Mouse (Mus musculus) midbrain, postnatal 0 days (tissue): ENCODE measurements around the gene Itga7. TPM values are rescaled to one million over a fixed set of nuclear protein-coding genes. Genes with fewer than 3 reads are reported as not detected.

Experiments
- ATAC-seq: fragments of 200-750 bp; cut with Nextera tagmentation; 2 replicates; pipeline ENCODE4 v1.8.0; 2017; ENCODE audit warnings: moderate number of reproducible peaks, mild to moderate bottlenecking, moderate TSS enrichment, moderate library complexity; ENCODE audit not compliant: low FRiP score
- DNase-seq: peaks from one replicate; pipeline ENCODE4 v3.0.0-alpha.2; 2015; ENCODE audit warnings: low spot score
- H3K27ac ChIP-seq: fragments of 300-500 bp; sonication (generic); 2 replicates; pipeline ENCODE4 v1.5.1; 2014; ENCODE audit warnings: low read depth, mild to moderate bottlenecking, low read length, mixed read lengths
- H3K27me3 ChIP-seq: fragments of 300-500 bp; sonication (generic); 2 replicates; pipeline ENCODE4 v1.6.1; 2014; ENCODE audit warnings: low read length, control low read depth, mixed read lengths; ENCODE audit not compliant: insufficient read depth
- H3K36me3 ChIP-seq: fragments of 300-500 bp; sonication (generic); 2 replicates; pipeline ENCODE4 v1.6.1; 2014; ENCODE audit warnings: low read length, control low read depth, mixed read lengths; ENCODE audit not compliant: insufficient read depth
- H3K4me1 ChIP-seq: fragments of 300-500 bp; sonication (generic); 2 replicates; pipeline ENCODE4 v1.6.1; 2014; ENCODE audit warnings: mild to moderate bottlenecking, control low read depth, antibody characterized with exemption, low read length, mixed read lengths; ENCODE audit not compliant: insufficient read depth
- H3K4me2 ChIP-seq: fragments of 300-500 bp; sonication (generic); 2 replicates; pipeline ENCODE4 v1.6.1; 2014; ENCODE audit warnings: low read depth, mild to moderate bottlenecking, low read length, mixed read lengths; ENCODE audit not compliant: poor library complexity, severe bottlenecking
- H3K4me3 ChIP-seq: fragments of 300-500 bp; sonication (generic); 2 replicates; pipeline ENCODE4 v1.5.1; 2014; ENCODE audit warnings: low read depth, mild to moderate bottlenecking, low read length, moderate library complexity
- H3K9ac ChIP-seq: fragments of 300-500 bp; sonication (generic); replicated peaks from 2 replicates; pipeline ENCODE4 v1.6.1; 2014; ENCODE audit warnings: mild to moderate bottlenecking, low read length, moderate library complexity, mixed read lengths; ENCODE audit not compliant: poor library complexity, severe bottlenecking
- H3K9me3 ChIP-seq: fragments of 300-500 bp; sonication (generic); 2 replicates; pipeline ENCODE4 v1.6.1; 2016; ENCODE audit warnings: low read length, control low read depth
- CTCF ChIP-seq: IDR thresholded peaks from 2 replicates; pipeline ENCODE4 v1.5.1; 2016; ENCODE audit warnings: antibody characterized with exemption, mild to moderate bottlenecking
- WGBS: fragments of 180-500 bp; shearing (Covaris S2); extraction: QIAGEN DNeasy Blood & Tissue Kit; methylation state at CpG from one replicate; pipeline ENCODE4 v1.1.7; 2014; 5-methylcytosine and 5-hydroxymethylcytosine counted together
- polyA plus RNA-seq: library from polyadenylated mRNA; unstranded; fragments of >200 nt; fragmentation: Nextera tagmentation; extraction: Ambion mirVana; gene quantifications from 2 replicates; pipeline ENCODE4 v1.2.1, GENCODE M21; 2015
- total RNA-seq: library from RNA; depleted of rRNA; stranded (reverse); fragments of >200 nt; gene quantifications from 2 replicates; pipeline ENCODE4 v1.2.3, GENCODE M21; 2014

Gene Itga7
- total and polyA plus RNA-seq, 2 experiments from 2014 or later: 13.6 to 23.3 TPM

DNA sequence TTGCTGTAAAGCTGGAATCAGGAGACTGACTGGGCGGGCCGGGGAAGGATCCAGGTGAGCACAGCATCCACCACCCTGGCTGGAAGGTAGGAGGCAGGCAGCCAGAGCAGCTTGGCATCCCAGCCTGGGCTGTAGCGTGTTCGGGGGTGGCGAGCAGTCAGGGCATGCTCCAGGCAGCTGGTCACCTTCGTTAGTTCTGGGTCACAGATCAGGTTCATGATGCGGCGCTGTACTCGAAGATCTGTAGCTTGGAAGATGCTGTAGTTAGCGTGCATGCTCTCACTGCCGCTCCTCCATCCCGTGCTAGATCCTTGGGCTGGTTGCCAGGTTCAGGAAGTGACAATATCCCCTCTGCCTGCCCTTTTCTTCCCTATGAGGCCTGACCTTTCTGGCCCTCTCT, 19.9 kb upstream of the Itga7 start:
- TF ChIP-seq CTCF: no peak
- H3K4me2 ChIP-seq: no peak overlapping the region
- H3K27me3 ChIP-seq: no peaks in the 10 kb centered on the region
- H3K4me1 ChIP-seq: peaks cover 5% of the 10 kb centered on the region; the same call in 1 of the 2 replicates
- H3K36me3 ChIP-seq: no peaks in the 10 kb centered on the region; the same call in 1 of the 2 replicates
- no peak overlapping the region for H3K4me3 ChIP-seq
- DNase-seq (no peak), ATAC-seq (no peak)
- no peak overlapping the region for H3K27ac ChIP-seq
- WGBS: 85% methylated on average over 12 of the region's 12 CpGs
- H3K9me3 ChIP-seq: no peaks in the 10 kb centered on the region
- H3K9ac ChIP-seq: no peak overlapping the region

DNA sequence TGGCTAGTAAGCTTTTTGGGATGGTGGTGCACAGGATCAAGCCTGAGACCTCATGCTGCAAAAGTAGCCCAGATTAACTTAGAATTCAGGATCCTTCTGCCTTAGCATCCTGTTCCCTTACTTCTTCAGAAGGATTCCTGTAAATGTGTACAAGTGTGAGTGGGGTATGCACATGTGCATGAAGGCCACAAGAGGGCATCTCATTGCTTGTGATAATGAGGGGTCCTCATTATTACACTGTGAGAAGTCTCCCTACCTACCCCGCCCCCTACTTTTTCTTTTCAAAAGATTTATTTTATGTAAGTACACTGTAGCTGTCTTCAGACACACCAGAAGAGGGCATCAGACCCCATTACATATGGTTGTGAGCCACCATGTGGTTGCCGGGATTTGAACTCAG, 18.1 kb upstream of the Itga7 start:
- H3K4me1 ChIP-seq: peaks cover 2% of the 10 kb centered on the region; the same call in 1 of the 2 replicates
- no peaks in the 10 kb centered on the region for H3K27me3 ChIP-seq
- 92% methylated on average over 2 of the region's 2 CpGs for WGBS
- DNase-seq (no peak), ATAC-seq (no peak)
- H3K9ac ChIP-seq: no peak overlapping the region
- no peaks in the 10 kb centered on the region; the same call in 1 of the 2 replicates for H3K36me3 ChIP-seq
- no peak overlapping the region for H3K4me2 ChIP-seq
- no peak overlapping the region for H3K4me3 ChIP-seq
- no peaks in the 10 kb centered on the region for H3K9me3 ChIP-seq
- peak; percentile 56 for TF ChIP-seq CTCF
- no peak overlapping the region for H3K27ac ChIP-seq

DNA sequence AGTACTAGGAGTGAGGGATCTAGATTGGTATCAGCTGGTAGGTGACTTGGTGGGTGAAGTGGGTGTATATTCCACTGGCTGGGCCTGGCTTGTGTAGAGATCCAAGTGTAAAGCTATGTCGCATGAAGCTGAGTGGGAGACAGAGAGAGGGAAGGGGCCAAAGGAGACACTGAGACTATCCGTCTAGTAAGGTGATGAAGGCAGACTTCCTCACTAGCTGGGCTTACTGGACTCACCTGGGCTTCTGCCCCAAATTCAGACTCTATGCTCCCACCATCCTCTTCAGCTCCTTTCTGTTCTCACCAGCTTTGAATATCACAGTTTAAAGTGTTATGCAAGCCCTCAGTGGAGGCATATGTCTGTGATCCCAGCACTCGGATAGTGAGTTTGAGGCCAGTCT, 17.0 kb upstream of the Itga7 start:
- Histone ChIP-seq H3K36me3 (no peaks in the 10 kb centered on the region; the same call in 1 of the 2 replicates), H3K9me3 (no peaks in the 10 kb centered on the region), H3K9ac (no peak overlapping the region), H3K4me1 (no peaks in the 10 kb centered on the region), H3K4me3 (no peak overlapping the region), H3K27ac (no peak overlapping the region), H3K4me2 (no peak overlapping the region), H3K27me3 (no peaks in the 10 kb centered on the region)
- WGBS: 97% methylated on average over 3 of the region's 3 CpGs
- no peak for TF ChIP-seq CTCF
- DNase-seq (no peak), ATAC-seq (no peak)

DNA sequence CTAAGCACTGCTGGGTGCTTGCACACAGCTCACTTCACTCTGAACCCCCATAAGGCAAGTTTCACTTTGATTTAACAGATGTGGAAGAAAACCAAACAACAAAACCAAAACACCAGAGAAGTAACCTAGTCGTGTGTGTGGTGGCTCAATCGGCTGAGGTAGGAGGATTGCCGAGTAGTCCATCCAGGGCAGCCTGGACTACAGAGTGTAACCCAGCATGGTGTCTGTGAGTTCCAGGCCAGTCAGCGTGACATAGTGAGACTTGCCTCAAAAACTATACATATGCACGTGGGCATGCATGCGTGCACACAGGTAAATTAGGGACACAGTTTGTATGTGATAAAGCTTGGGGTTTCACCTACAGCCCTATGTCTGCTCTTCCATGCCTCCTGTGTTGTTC, 16.2 kb upstream of the Itga7 start:
- no peak overlapping the region for H3K27ac ChIP-seq
- no peaks in the 10 kb centered on the region for H3K9me3 ChIP-seq
- WGBS: 88% methylated on average over 6 of the region's 6 CpGs

DNA sequence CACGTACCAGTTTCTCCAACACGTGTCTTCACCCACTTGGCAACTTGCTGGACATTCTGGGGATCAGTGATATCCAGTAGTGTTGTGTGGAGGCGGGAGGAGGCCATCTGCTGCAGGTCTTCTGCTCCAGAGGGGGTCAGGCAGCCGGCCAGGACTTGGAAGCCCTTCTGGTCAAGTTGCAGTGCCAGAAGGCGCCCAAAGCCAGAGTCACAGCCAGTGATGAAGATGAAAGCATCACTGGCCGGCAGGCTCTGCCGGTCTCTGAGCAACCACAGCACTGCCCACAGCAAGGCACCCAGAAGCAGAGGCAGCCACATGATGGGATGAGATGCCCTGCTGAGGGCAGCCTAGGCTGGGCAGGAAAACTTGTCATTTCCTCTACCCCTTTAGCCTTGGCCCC, 15.4 kb upstream of the Itga7 start:
- DNase-seq: peak; percentile 76
- no peaks in the 10 kb centered on the region for H3K9me3 ChIP-seq
- H3K4me2 ChIP-seq: no peak overlapping the region
- no peak overlapping the region for H3K9ac ChIP-seq
- no peak overlapping the region for H3K27ac ChIP-seq
- ATAC-seq: no peak
- H3K36me3 ChIP-seq: no peaks in the 10 kb centered on the region; the same call in 1 of the 2 replicates
- no peak overlapping the region for H3K4me3 ChIP-seq
- H3K27me3 ChIP-seq: no peaks in the 10 kb centered on the region
- TF ChIP-seq CTCF: no peak
- WGBS: 67% methylated on average over 7 of the region's 7 CpGs
- peaks cover 9% of the 10 kb centered on the region; the same call in 1 of the 2 replicates for H3K4me1 ChIP-seq

More for the DNA sequence above, 16.2 kb upstream of the Itga7 start:
- H3K27me3 ChIP-seq: no peaks in the 10 kb centered on the region
- no peak for DNase-seq
- no peaks in the 10 kb centered on the region; the same call in 1 of the 2 replicates for H3K36me3 ChIP-seq
- H3K4me1 ChIP-seq: peaks cover 7% of the 10 kb centered on the region; the same call in 1 of the 2 replicates
- no peak for ATAC-seq
- no peak overlapping the region for H3K9ac ChIP-seq
- no peak for TF ChIP-seq CTCF
- no peak overlapping the region for H3K4me3 ChIP-seq
- H3K4me2 ChIP-seq: no peak overlapping the region

DNA sequence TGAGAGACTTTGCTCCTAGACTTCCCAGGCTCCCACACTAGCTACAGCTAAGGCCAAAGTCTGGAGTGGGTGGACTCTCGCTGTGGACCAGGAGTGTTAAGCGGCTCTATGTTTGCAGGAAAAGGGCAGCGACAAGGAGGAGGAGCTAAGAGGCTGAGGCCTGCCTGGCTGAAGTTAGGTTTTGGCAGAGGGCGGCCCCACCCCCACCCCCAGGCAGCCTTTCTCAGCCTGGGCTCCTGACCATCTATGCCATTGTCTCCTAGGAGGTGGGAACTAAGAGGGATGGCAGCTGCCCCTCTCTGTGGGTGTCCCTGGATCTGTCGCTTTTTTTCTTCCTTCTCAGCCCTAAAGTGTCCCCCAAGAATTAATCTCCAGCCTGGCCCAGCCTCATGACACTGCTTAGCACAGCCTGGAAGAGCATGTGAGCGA, 14.4 kb upstream of the Itga7 start:
- no peak for ATAC-seq
- no peaks in the 10 kb centered on the region; the same call in 1 of the 2 replicates for H3K36me3 ChIP-seq

More for the DNA sequence above, 14.4 kb upstream of the Itga7 start:
- WGBS: 9% methylated on average over 6 of the region's 6 CpGs
- H3K4me2 ChIP-seq: no peak overlapping the region
- peak; percentile 80 for DNase-seq
- H3K4me3 ChIP-seq: no peak overlapping the region
- no peaks in the 10 kb centered on the region for H3K9me3 ChIP-seq
- peak overlapping the region; percentile 51; the same call in 1 of the 2 replicates for H3K27ac ChIP-seq
- no peaks in the 10 kb centered on the region for H3K27me3 ChIP-seq
- TF ChIP-seq CTCF: no peak
- peak overlapping the region; percentile 24; the same call in 1 of the 2 replicates for H3K9ac ChIP-seq
- H3K4me1 ChIP-seq: peaks cover 9% of the 10 kb centered on the region; the same call in 1 of the 2 replicates
